Mouse (Mus musculus) embryo, embryonic 9.5 days (tissue): ENCODE data around the gene Ndufs7.
"Not testable (repeated sequence)": the region's sequence is repeated elsewhere in the genome, so short reads cannot be mapped to it uniquely, and the experiment has no call there.

Source experiments
- DNase-seq: peaks from one replicate; pipeline ENCODE4 v3.0.0-alpha.2; 2017; ENCODE audit errors: extremely low spot score

Gene Ndufs7

GRCm38 (mm10) chr10:80242088-80242487, 6.8 kb upstream of the Ndufs7 start:
- no peak for DNase-seq

- DNase-seq = no peak
Measured at GRCm38 (mm10) chr10:80242607-80243006, 6.3 kb upstream of the Ndufs7 start.

- DNase-seq = peak; percentile 40
Measured at GRCm38 (mm10) chr10:80244791-80245399, 4.0 kb upstream of the Ndufs7 start.

GRCm38 (mm10) chr10:80245600-80245999, 3.3 kb upstream of the Ndufs7 start:
- DNase-seq = peak; percentile 87

DNA sequence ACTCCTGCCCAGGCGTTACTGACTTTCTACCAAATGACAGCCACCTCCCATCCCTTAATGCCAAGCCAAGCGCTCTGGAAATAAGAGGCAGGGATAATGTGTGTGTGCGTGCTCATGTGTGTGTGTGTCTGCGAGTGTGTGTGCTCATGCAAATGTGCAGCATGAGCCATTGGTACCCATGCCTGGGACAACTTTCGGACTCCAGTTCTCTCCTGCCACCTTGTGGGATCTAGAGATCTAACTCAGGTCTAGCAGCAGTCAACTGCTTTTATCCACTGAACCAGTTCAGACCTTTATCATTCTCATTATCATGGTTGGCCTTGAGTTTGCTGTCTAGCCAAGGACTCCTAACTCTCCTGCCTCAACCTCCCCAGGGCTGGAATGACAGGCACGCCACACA, 1.1 kb upstream of the Ndufs7 start:
- DNase-seq = peak; percentile 35

GRCm38 (mm10) chr10:80248437-80248836, 484 bp upstream of the Ndufs7 start:
- not testable (repeated sequence) for DNase-seq

DNA sequence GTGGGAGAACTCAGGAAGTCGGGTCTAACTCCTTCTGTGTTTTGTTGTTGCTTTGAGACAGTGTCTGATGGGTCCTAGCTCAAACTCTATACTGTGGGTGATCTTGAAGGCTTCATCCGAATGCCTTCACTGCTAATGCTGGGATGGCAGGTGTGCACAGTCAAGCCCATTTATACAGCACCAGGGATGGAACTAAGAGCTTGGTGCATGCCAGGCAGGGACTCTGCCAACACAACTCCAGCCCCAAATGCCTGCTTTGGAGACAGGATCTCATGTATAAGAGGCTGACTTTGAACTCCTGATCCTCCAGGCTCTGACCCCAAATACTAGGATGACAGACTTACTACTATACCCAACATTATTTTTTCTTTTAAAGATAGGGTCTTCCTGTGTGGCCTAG, 1.1 kb downstream of the Ndufs7 start:
- DNase-seq = no peak

GRCm38 (mm10) chr10:80250573-80250972, 1.7 kb downstream of the Ndufs7 start:
- DNase-seq = no peak

- DNase-seq = no peak
Measured at GRCm38 (mm10) chr10:80252011-80252410, 3.1 kb downstream of the Ndufs7 start.

- no peak for DNase-seq
Measured at GRCm38 (mm10) chr10:80252493-80253274, 3.8 kb downstream of the Ndufs7 start.

- DNase-seq = no peak
Measured at GRCm38 (mm10) chr10:80253551-80253950, 4.6 kb downstream of the Ndufs7 start.

DNA sequence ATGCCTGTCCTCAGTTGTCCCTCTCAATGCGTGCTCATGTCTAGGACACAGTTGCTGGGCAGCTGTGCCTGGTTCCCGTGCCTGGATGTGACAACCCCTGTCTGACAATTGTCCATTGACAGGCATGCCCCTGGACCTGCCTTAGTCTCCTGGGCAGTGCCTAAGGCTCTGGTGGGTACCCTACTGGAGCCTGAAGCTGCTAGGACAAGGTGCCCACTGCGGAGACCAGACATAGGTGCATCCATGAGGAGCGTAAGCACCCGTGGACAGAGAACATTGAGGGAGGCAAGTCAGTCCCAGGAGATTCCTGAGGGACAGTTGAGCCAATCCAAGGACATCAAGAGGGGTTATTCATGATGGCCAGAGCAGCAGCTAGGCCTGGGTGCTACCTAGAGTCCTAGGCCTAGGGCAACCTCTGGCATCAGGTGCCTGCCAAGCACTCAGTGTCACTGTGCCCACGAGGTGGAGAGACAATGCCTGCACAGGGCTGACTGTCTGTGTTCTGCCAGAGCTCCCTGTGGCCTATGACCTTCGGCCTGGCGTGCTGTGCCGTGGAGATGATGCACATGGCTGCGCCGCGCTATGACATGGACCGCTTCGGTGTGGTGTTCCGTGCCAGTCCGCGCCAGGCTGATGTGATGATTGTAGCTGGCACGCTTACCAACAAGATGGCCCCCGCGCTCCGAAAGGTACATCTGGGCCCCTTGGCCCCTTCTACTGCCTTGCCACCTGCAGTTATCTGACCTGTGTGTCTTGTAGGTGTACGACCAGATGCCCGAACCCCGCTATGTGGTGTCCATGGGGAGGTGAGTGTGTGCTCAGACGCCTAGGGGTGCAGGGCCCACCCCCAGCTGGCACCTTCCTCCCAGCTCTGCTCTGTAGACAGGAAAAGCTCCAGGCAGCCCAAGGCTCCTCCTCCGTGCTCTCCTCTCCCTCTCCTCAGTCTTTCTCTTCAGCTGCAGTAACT, 5.7 kb downstream of the Ndufs7 start:
- DNase-seq = no peak

DNA sequence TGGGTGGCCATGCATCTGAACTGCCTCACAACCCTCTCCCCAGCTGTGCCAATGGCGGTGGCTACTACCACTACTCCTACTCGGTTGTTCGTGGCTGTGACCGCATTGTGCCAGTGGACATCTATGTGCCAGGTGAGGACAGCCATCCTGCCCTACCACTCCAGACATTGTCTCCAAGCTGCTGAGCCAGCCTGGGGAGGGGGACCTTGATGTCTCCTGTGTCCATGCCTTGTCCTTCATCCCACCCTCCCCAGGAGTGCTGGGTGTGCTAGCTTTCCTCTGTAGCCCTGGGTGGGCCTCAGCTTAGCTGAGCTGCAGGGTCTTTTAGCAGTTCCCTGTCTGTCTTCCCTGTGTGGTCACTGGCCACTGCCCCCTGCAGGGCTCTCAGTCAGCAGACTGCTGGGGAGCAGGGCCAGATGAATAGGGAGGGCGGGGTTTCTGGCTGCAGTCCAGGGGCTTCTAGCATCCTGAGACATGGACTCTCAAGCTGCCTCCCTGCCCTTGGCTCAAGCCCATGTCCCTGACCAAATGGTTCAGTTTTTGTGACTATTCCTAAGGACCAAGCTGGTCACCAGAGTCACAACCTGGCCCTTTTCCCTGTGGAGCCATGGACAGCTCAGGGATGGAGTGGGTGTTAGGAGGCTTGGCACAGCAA, 7.1 kb downstream of the Ndufs7 start:
- no peak for DNase-seq

DNA sequence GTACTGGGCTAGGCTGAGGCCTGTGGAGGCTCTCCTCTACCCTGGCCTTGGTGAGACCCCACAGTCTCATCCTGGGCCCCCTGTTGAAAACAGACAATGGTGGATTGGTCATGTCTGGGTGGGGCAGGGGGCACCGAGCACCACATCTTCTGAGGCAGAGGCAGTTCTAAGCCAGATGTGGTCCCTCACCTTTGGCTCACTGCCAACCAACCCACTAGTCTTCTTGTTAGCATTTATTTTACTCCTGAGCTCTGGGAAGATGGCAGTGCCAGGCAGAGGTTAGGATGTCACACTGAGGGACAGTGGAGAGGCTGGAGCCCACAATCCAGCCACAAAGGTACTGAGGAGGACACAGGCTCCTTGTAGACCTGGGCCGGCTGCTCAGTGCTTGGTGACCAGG, 9.0 kb downstream of the Ndufs7 start:
- no peak for DNase-seq

DNA sequence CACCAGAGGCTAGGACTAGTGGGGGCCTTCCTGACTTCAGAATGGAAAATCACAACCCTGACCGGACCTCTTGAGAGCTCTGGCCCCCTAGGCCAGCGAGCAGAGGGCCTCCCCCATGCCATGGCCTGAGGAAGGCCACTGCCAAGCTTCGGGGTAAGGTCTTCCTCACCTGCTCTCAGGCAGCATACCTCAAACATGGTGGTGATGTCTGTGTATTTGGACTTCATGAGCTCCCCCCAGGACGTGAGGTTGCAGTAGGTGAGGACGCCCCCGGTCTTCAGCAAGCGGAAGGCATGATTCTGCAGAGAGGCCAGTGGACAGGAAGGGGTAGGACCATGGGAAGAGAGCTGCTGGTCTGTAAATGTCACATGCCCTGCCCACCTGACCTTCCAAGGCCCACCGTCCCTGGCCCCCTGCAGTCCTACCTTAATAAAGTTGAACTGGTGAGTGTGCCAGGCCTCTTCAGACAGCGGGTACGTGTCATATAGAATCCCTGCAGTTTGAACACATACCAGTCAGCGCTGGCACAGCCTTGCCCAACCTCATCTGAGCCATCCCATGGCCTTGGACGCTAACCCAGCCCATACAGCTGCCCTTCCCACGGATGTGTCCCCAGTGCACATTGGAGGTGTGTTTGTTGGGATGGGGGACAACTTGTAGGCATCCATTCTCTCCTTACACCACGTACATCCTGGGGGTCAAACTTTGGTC, 10.0 kb downstream of the Ndufs7 start:
- no peak for DNase-seq

DNA sequence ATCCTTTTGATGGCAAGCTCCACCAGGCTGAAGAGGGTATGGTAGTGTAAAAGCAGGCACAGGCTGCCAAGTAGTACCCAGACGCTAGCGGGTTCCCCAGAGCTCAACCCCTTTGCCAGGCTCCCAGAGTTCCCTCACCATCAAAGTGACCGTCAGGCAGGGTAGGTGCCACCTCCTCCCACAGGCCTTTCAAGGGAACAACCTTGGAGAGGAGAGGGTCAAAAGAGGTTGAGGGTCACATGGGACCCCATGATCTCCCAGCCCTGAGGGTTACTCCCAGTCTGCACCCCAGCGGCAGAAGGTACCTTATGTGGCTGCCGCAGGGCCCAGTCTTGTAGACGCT, 10.5 kb downstream of the Ndufs7 start:
- no peak for DNase-seq

DNA sequence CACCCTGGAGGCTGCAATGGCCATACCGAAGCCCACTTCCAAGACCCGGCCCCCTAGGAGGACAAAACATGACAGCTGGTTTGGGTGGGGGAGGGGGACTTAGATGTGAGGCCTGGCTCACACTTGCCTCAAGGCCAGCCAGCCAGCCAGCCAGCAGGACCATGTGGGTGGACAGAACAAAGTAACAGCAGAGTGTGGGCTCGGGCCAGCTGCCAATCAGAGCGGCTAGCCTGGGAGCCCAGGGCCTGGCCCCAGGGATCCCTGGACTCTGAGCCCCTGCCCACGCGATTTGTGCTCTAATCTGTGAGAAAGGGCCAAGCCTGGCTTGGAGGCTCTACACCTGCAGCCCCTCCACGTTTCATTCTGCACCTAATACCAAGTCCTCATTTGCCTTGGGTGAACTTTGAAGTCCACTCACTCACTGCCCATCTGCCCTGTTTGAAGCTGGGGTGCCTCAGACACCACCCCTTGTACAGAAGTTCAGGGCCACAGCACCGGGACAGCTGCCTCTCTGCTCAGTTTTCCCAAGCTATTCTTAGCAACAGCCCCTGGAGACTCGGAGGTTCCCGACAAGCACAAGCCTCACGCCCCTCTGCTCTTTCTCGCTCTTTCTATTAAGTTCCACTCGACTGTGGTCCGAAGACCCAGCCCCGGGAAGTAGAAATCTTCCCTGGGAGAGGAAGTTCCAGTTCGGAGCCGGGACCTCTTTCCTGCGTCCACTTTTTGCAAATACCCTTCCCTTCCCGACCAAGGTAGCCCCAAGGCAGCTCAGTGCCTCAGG, 11.1 kb downstream of the Ndufs7 start:
- peak; percentile 54 for DNase-seq

DNA sequence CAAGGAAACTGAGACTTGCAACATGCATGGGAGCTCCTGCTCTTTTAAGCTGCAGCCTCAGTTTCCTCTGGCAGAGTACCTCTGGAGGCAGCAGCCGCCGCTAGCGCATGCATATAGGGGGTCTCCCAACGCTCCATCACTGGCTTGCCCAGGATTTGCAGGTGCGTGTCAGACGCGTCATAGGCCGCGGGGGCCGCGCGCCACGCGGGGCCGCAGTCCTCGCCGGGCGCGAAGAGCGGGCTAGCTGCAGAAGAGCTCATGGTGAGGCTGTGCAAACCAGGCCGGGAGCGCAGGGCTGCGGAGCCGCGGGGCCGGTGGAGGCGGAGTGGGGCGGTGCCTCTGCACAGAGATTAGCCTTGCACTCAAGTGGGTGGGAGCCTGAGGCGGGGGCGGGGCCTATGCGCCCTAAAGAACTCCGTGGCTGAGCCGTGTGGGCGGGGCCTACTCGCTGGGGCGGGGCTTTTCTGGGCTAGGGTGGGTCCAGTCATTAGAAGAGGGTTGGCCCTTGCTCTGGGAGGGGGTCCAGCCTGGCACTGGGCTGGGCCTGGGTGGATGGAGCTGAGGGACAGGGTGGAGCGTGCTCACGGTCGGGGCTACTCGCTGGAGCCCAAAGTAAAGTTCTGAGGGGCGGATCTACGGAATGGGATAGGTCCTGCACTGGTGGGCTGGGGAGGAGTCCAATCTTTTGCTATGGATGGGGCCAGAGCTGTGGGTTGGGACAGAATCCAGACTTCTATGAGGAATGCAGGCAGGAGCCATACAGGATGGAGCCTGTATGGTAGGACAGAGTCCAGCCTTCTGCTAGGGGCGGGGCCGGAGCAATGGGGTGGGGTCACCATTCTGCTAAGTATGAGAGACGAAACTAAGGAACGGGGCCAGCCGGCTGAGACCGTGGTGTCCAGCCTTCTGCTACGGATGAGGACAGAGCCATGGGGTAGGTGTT, 12.0 kb downstream of the Ndufs7 start, which contains the start of the genes Gamt and Dazap1:
TSS of gene Gamt (minus strand) at position 371 of the 943 bp plus-strand sequence.
TSS of gene Dazap1 (plus strand) at position 845 of the 943 bp plus-strand sequence.
- DNase-seq = peak; percentile 99

GRCm38 (mm10) chr10:80261585-80261968, 12.7 kb downstream of the Ndufs7 start:
- DNase-seq = peak; percentile 94
